ENCODE assay signal across 8 mouse cellular contexts in genomic region chr3:127408684-127409550, GRCm38 (mm10).
DNase-seq lines count a peak whose midpoint lies in the region; ATAC-seq and TF ChIP-seq lines count a peak whose summit lies in the region.

No protein-coding gene starts in this region.

- peaks cover 24% of the 10 kb centered on the region for H3K27me3 ChIP-seq in E14TG2a.4 (ENCODE audit: insufficient read depth, low read length)
- H3K27me3 ChIP-seq in heart, embryonic 11.5 days (ENCODE audit: control insufficient read depth, insufficient read depth, low read length): no peaks in the 10 kb centered on the region
- H3K27me3 ChIP-seq in liver, postnatal 0 days (ENCODE audit: insufficient read depth, low read length): no peaks in the 10 kb centered on the region
- H3K27me3 ChIP-seq in neural tube, embryonic 15.5 days (replicated peaks): no peaks in the 10 kb centered on the region

- peak overlapping the region; percentile 70 for H3K4me3 ChIP-seq in E14TG2a.4 (replicated peaks; ENCODE audit: low read length)
- H3K4me3 ChIP-seq in heart, embryonic 11.5 days (ENCODE audit: low read depth, low read length): peak overlapping the region; percentile 50
- H3K4me3 ChIP-seq in layer of hippocampus, adult 2 months: peak overlapping the region; percentile 70
- H3K4me3 ChIP-seq in liver, postnatal 0 days (ENCODE audit: low read depth, low read length): peak overlapping the region; percentile 47
- peak overlapping the region; percentile 70 for H3K4me3 ChIP-seq in neural tube, embryonic 15.5 days (replicated peaks)

- H3K27ac ChIP-seq in heart, embryonic 11.5 days (ENCODE audit: low read depth, low read length): 0 out of 2 replicates have a peak overlapping the region, but pooled peaks have one; percentile 25
- H3K27ac ChIP-seq in layer of hippocampus, adult 2 months: peak overlapping the region; percentile 85
- H3K27ac ChIP-seq in liver, postnatal 0 days (ENCODE audit: low read depth): no peak overlapping the region
- H3K27ac ChIP-seq in neural tube, embryonic 15.5 days (replicated peaks): peak overlapping the region; percentile 95

- no peaks in the 10 kb centered on the region for H3K9me3 ChIP-seq in E14TG2a.4 (ENCODE audit: low read length)
- H3K9me3 ChIP-seq in heart, embryonic 11.5 days (replicated peaks; ENCODE audit: control insufficient read depth, low read length): no peaks in the 10 kb centered on the region
- H3K9me3 ChIP-seq in liver, postnatal 0 days (ENCODE audit: low read length): no peaks in the 10 kb centered on the region
- H3K9me3 ChIP-seq in neural tube, embryonic 15.5 days (replicated peaks): no peaks in the 10 kb centered on the region

- 15% methylated on average over 23 of the region's 23 CpGs for WGBS in heart, embryonic 11.5 days (ENCODE audit: insufficient replicate concordance)
- WGBS in liver, postnatal 0 days (ENCODE audit: insufficient replicate concordance): 16% methylated on average over 23 of the region's 23 CpGs
- WGBS in neural tube, embryonic 15.5 days: 14% methylated on average over 23 of the region's 23 CpGs

- H3K36me3 ChIP-seq in E14TG2a.4 (ENCODE audit: insufficient read depth, low read length): no peaks in the 10 kb centered on the region
- no peaks in the 10 kb centered on the region for H3K36me3 ChIP-seq in heart, embryonic 11.5 days (ENCODE audit: control insufficient read depth, insufficient read depth, low read length)
- H3K36me3 ChIP-seq in liver, postnatal 0 days (replicated peaks; ENCODE audit: insufficient read depth, low read length): no peaks in the 10 kb centered on the region
- no peaks in the 10 kb centered on the region for H3K36me3 ChIP-seq in neural tube, embryonic 15.5 days

- peak overlapping the region; percentile 85 for H3K4me2 ChIP-seq in heart, embryonic 11.5 days
- H3K4me2 ChIP-seq in liver, postnatal 0 days (ENCODE audit: low read depth, low read length): peak overlapping the region; percentile 73
- peak overlapping the region; percentile 72 for H3K4me2 ChIP-seq in neural tube, embryonic 15.5 days

- peak; percentile 19; the same call in 1 of the 2 replicates for ATAC-seq in erythroid progenitor cell, adult 5-6 weeks (replicated peaks; ENCODE audit: low FRiP score, poor library complexity, severe bottlenecking)
- ATAC-seq in heart, embryonic 11.5 days (replicated peaks; ENCODE audit: insufficient number of reproducible peaks, low FRiP score, low TSS enrichment): peak; percentile 89
- ATAC-seq in liver, postnatal 0 days: peak; percentile 84
- peak; percentile 96 for ATAC-seq in neural tube, embryonic 15.5 days (ENCODE audit: low FRiP score)

- peak overlapping the region; percentile 73 for H3K9ac ChIP-seq in heart, embryonic 11.5 days (ENCODE audit: low read depth, low read length)
- peak overlapping the region; percentile 38 for H3K9ac ChIP-seq in liver, postnatal 0 days (replicated peaks)
- peak overlapping the region; percentile 70 for H3K9ac ChIP-seq in neural tube, embryonic 15.5 days (replicated peaks)

- peaks cover 24% of the 10 kb centered on the region for H3K4me1 ChIP-seq in E14TG2a.4 (replicated peaks; ENCODE audit: low read depth, low read length)
- peaks cover 4% of the 10 kb centered on the region; the same call in 1 of the 2 replicates for H3K4me1 ChIP-seq in heart, embryonic 11.5 days (ENCODE audit: control insufficient read depth, insufficient read depth, low read length)
- peaks cover 8% of the 10 kb centered on the region for H3K4me1 ChIP-seq in liver, postnatal 0 days (ENCODE audit: insufficient read depth)
- H3K4me1 ChIP-seq in neural tube, embryonic 15.5 days: peaks cover 39% of the 10 kb centered on the region

- no peak for TF ChIP-seq CTCF in E14TG2a.4 (conservative IDR thresholded peaks at IDR 0.05; ENCODE audit: low read length)
- TF ChIP-seq CTCF in layer of hippocampus, adult 2 months (conservative IDR thresholded peaks at IDR 0.05): no peak
- TF ChIP-seq CTCF in liver, postnatal 0 days (IDR thresholded peaks at IDR 0.05; ENCODE audit: low read depth): no peak

- DNase-seq in brain, adult 2 months (ENCODE audit: low read depth, low spot score): peak; percentile 96
- DNase-seq in layer of hippocampus, adult 2 months (ENCODE audit: low spot score in 2 of 2): peak; percentile 84 to 92
- peak; percentile 48 for DNase-seq in liver, postnatal 0 days
- peak; percentile 6 to 58 for DNase-seq in urinary bladder, postnatal 36 days (ENCODE audit: low spot score in 2 of 2)

- no peak for TF ChIP-seq EP300 in liver, postnatal 0 days (IDR thresholded peaks at IDR 0.05; ENCODE audit: low read depth)

Comparison
In these comparisons a context has a peak if more than half of its experiments do, and no peak if none do; other contexts are left out.
1. DNase-seq: peak in every context shown above with its lines; median percentile 96 in brain, adult 2 months; 88 in layer of hippocampus, adult 2 months; 48 in liver, postnatal 0 days; 32 in urinary bladder, postnatal 36 days.
2. ATAC-seq: peak in every context shown above with its lines; median percentile 96 in neural tube, embryonic 15.5 days; 89 in heart, embryonic 11.5 days; 84 in liver, postnatal 0 days; 19 in erythroid progenitor cell, adult 5-6 weeks.